Mouse (Mus musculus) heart, embryonic 15.5 days (tissue): ENCODE data around the gene Tmem30a. TPM values are rescaled to one million over a fixed set of nuclear protein-coding genes. Genes with fewer than 3 reads are reported as not detected.
A peak's percentile ranks its signal among the peaks of the same experiment; 100 is the strongest.

ENCODE experiments used
- ATAC-seq: fragments of 200-750 bp; cut with Nextera tagmentation; replicated peaks from 2 replicates; pipeline ENCODE4 v1.8.0; 2017; ENCODE audit warnings: low read depth, moderate TSS enrichment; ENCODE audit not compliant: insufficient number of reproducible peaks, insufficient read depth, low FRiP score
- H3K27ac ChIP-seq: fragments of 300-500 bp; sonication (generic); 2 replicates; pipeline ENCODE4 v1.5.1; 2015; ENCODE audit warnings: mild to moderate bottlenecking, inconsistent platforms
- H3K27me3 ChIP-seq: fragments of 300-500 bp; sonication (generic); 2 replicates; pipeline ENCODE4 v1.6.1; 2015; ENCODE audit warnings: inconsistent platforms
- H3K36me3 ChIP-seq: fragments of 300-500 bp; sonication (generic); 2 replicates; pipeline ENCODE4 v1.6.1; 2015; ENCODE audit warnings: mild to moderate bottlenecking, inconsistent platforms
- H3K4me1 ChIP-seq: fragments of 300-500 bp; sonication (generic); replicated peaks from 2 replicates; pipeline ENCODE4 v1.6.1; 2015; ENCODE audit warnings: inconsistent platforms
- H3K4me2 ChIP-seq: fragments of 300-500 bp; sonication (generic); 2 replicates; pipeline ENCODE4 v1.6.1; 2015; ENCODE audit warnings: inconsistent platforms, mild to moderate bottlenecking, moderate library complexity
- H3K4me3 ChIP-seq: fragments of 300-500 bp; sonication (generic); 2 replicates; pipeline ENCODE4 v1.5.1; 2015; ENCODE audit warnings: mild to moderate bottlenecking, inconsistent platforms
- H3K9ac ChIP-seq: fragments of 300-500 bp; sonication (generic); 2 replicates; pipeline ENCODE4 v1.6.1; 2015; ENCODE audit warnings: mild to moderate bottlenecking, inconsistent platforms
- H3K9me3 ChIP-seq: fragments of 300-500 bp; sonication (generic); replicated peaks from 2 replicates; pipeline ENCODE4 v1.6.1; 2016; ENCODE audit warnings: inconsistent platforms
- WGBS: fragments of 180-500 bp; shearing (Covaris S2); methylation state at CpG from one replicate; pipeline ENCODE4 v1.1.7; 2015; ENCODE audit warnings: mixed read lengths; 5-methylcytosine and 5-hydroxymethylcytosine counted together
- polyA plus RNA-seq: library from polyadenylated mRNA; unstranded; fragments of >200 nt; fragmentation: Nextera tagmentation; extraction: Ambion mirVana; gene quantifications from 2 replicates; pipeline ENCODE4 v1.2.1, GENCODE M21; 2015

Gene Tmem30a
- polyA plus RNA-seq, 1 experiment from 2014 or later = 78.4 TPM

- no peaks in the 10 kb centered on the region for H3K9me3 ChIP-seq
Observed at GRCm38 (mm10) chr9:79816013-79816412, 22.7 kb upstream of the Tmem30a start.

GRCm38 (mm10) chr9:79814592-79814991 lies 21.3 kb upstream of the Tmem30a start:
- peaks cover 36% of the 10 kb centered on the region for H3K36me3 ChIP-seq
- H3K9me3 ChIP-seq = no peaks in the 10 kb centered on the region
- no peak for ATAC-seq
- H3K27me3 ChIP-seq = no peaks in the 10 kb centered on the region
- no peak overlapping the region for H3K4me3 ChIP-seq
- no peaks in the 10 kb centered on the region; the same call in 1 of the 2 replicates for H3K4me1 ChIP-seq
- no peak overlapping the region for H3K4me2 ChIP-seq
- WGBS = 86% methylated on average over 4 of the region's 4 CpGs
- no peak overlapping the region for H3K9ac ChIP-seq
- H3K27ac ChIP-seq = no peak overlapping the region

More at GRCm38 (mm10) chr9:79816013-79816412, 22.7 kb upstream of the Tmem30a start:
- H3K27ac ChIP-seq = no peak overlapping the region
- no peak for ATAC-seq
- H3K9ac ChIP-seq = no peak overlapping the region
- WGBS = 84% methylated on average over 11 of the region's 11 CpGs
- H3K27me3 ChIP-seq = no peaks in the 10 kb centered on the region
- H3K4me2 ChIP-seq = no peak overlapping the region
- no peaks in the 10 kb centered on the region for H3K4me1 ChIP-seq
- no peak overlapping the region for H3K4me3 ChIP-seq
- H3K36me3 ChIP-seq = peaks cover 45% of the 10 kb centered on the region

GRCm38 (mm10) chr9:79810969-79811902 lies 17.9 kb upstream of the Tmem30a start:
- Histone ChIP-seq H3K4me1 (peaks cover 7% of the 10 kb centered on the region), H3K4me2 (no peak overlapping the region), H3K9me3 (no peaks in the 10 kb centered on the region), H3K27ac (no peak overlapping the region), H3K4me3 (no peak overlapping the region), H3K36me3 (peaks cover 15% of the 10 kb centered on the region), H3K9ac (no peak overlapping the region), H3K27me3 (no peaks in the 10 kb centered on the region)
- WGBS = 75% methylated on average over 10 of the region's 11 CpGs
- no peak for ATAC-seq

GRCm38 (mm10) chr9:79810534-79810933 lies 17.2 kb upstream of the Tmem30a start:
- no peak overlapping the region for H3K4me2 ChIP-seq
- no peak for ATAC-seq
- H3K9me3 ChIP-seq = no peaks in the 10 kb centered on the region
- WGBS = 76% methylated on average over 3 of the region's 3 CpGs
- no peaks in the 10 kb centered on the region for H3K27me3 ChIP-seq
- H3K36me3 ChIP-seq = peaks cover 12% of the 10 kb centered on the region
- no peak overlapping the region for H3K9ac ChIP-seq
- H3K4me1 ChIP-seq = peaks cover 7% of the 10 kb centered on the region
- H3K27ac ChIP-seq = no peak overlapping the region
- H3K4me3 ChIP-seq = no peak overlapping the region

GRCm38 (mm10) chr9:79809411-79809810 lies 16.1 kb upstream of the Tmem30a start:
- no peak for ATAC-seq
- Histone ChIP-seq H3K9me3 (no peaks in the 10 kb centered on the region), H3K27ac (no peak overlapping the region), H3K4me2 (no peak overlapping the region), H3K4me3 (no peak overlapping the region), H3K4me1 (peaks cover 7% of the 10 kb centered on the region), H3K27me3 (no peaks in the 10 kb centered on the region), H3K9ac (no peak overlapping the region), H3K36me3 (peaks cover 11% of the 10 kb centered on the region)
- 56% methylated on average over 6 of the region's 6 CpGs for WGBS

- WGBS = 39% methylated on average over 4 of the region's 4 CpGs
- Histone ChIP-seq H3K4me1 (peaks cover 7% of the 10 kb centered on the region), H3K4me3 (no peak overlapping the region), H3K9me3 (no peaks in the 10 kb centered on the region), H3K27me3 (no peaks in the 10 kb centered on the region), H3K4me2 (no peak overlapping the region), H3K27ac (peak overlapping the region; percentile 36; the same call in 1 of the 2 replicates), H3K9ac (no peak overlapping the region), H3K36me3 (no peaks in the 10 kb centered on the region; the same call in 1 of the 2 replicates)
- ATAC-seq = no peak
Observed at GRCm38 (mm10) chr9:79807178-79807577, 13.9 kb upstream of the Tmem30a start.

- Histone ChIP-seq H3K36me3 (no peaks in the 10 kb centered on the region; the same call in 1 of the 2 replicates), H3K9me3 (no peaks in the 10 kb centered on the region), H3K4me2 (no peak overlapping the region), H3K27ac (no peak overlapping the region), H3K4me3 (no peak overlapping the region), H3K27me3 (no peaks in the 10 kb centered on the region), H3K4me1 (peaks cover 7% of the 10 kb centered on the region), H3K9ac (no peak overlapping the region)
- 47% methylated on average over 12 of the region's 12 CpGs for WGBS
- ATAC-seq = no peak
Observed at GRCm38 (mm10) chr9:79806317-79807075, 13.2 kb upstream of the Tmem30a start.

- H3K27ac ChIP-seq = no peak overlapping the region
- no peak overlapping the region for H3K4me3 ChIP-seq
- H3K4me1 ChIP-seq = peaks cover 7% of the 10 kb centered on the region
- H3K9ac ChIP-seq = no peak overlapping the region
- H3K36me3 ChIP-seq = no peaks in the 10 kb centered on the region; the same call in 1 of the 2 replicates
- H3K27me3 ChIP-seq = no peaks in the 10 kb centered on the region
- ATAC-seq = no peak
- H3K9me3 ChIP-seq = no peaks in the 10 kb centered on the region
- 92% methylated on average over 10 of the region's 10 CpGs for WGBS
- no peak overlapping the region for H3K4me2 ChIP-seq
Observed at GRCm38 (mm10) chr9:79805426-79805825, 12.1 kb upstream of the Tmem30a start.

- H3K4me3 ChIP-seq = no peak overlapping the region
- H3K36me3 ChIP-seq = no peaks in the 10 kb centered on the region
- H3K9me3 ChIP-seq = no peaks in the 10 kb centered on the region
- no peak for ATAC-seq
- peaks cover 8% of the 10 kb centered on the region for H3K4me1 ChIP-seq
- 61% methylated on average over 7 of the region's 7 CpGs for WGBS
- H3K4me2 ChIP-seq = no peak overlapping the region
- H3K9ac ChIP-seq = no peak overlapping the region
- H3K27ac ChIP-seq = no peak overlapping the region
- no peaks in the 10 kb centered on the region for H3K27me3 ChIP-seq
Observed at GRCm38 (mm10) chr9:79796461-79797135, 3.3 kb upstream of the Tmem30a start.

GRCm38 (mm10) chr9:79795076-79795475 lies 1.8 kb upstream of the Tmem30a start:
- no peaks in the 10 kb centered on the region for H3K27me3 ChIP-seq
- no peak for ATAC-seq
- H3K9ac ChIP-seq = no peak overlapping the region
- no peak overlapping the region for H3K4me2 ChIP-seq
- H3K4me3 ChIP-seq = no peak overlapping the region
- H3K36me3 ChIP-seq = no peaks in the 10 kb centered on the region
- no peak overlapping the region for H3K27ac ChIP-seq
- 48% methylated on average over 1 of the region's 1 CpGs for WGBS
- peaks cover 8% of the 10 kb centered on the region for H3K4me1 ChIP-seq
- H3K9me3 ChIP-seq = no peaks in the 10 kb centered on the region

GRCm38 (mm10) chr9:79785794-79786085 lies 7.6 kb downstream of the Tmem30a start:
- Histone ChIP-seq H3K9me3 (no peaks in the 10 kb centered on the region), H3K36me3 (no peaks in the 10 kb centered on the region), H3K4me2 (no peak overlapping the region), H3K9ac (no peak overlapping the region), H3K4me1 (no peaks in the 10 kb centered on the region), H3K27ac (no peak overlapping the region), H3K4me3 (no peak overlapping the region), H3K27me3 (no peaks in the 10 kb centered on the region)
- WGBS = 70% methylated on average over 2 of the region's 2 CpGs
- ATAC-seq = no peak
